Mouse (Mus musculus) forebrain, embryonic 15.5 days (tissue): Measurements from ENCODE around the gene Alg10b. TPM values are rescaled to one million over a fixed set of nuclear protein-coding genes. Genes with fewer than 3 reads are reported as not detected.

Experiments
- microRNA-seq: library from miRNA; unstranded; fragments of <30 nt; microRNA quantifications from one replicate; pipeline ENCODE4, GENCODE M21; 2016
- polyA plus RNA-seq: library from polyadenylated mRNA; unstranded; fragments of >200 nt; fragmentation: Nextera tagmentation; extraction: Ambion mirVana; gene quantifications from 2 replicates; pipeline ENCODE4 v1.2.1, GENCODE M21; 2015

Alg10b gene
- polyA plus RNA-seq, 1 experiment from 2014 or later, result 42.2 TPM

Small RNA genes lying within 50 kb of the gene (microRNA-seq; reads per million reads assigned to microRNA genes)
- 0.66 reads per million for gene Mir7648
